Mouse (Mus musculus): ENCODE results near the gene Ccng2.

Gene Ccng2

DNA sequence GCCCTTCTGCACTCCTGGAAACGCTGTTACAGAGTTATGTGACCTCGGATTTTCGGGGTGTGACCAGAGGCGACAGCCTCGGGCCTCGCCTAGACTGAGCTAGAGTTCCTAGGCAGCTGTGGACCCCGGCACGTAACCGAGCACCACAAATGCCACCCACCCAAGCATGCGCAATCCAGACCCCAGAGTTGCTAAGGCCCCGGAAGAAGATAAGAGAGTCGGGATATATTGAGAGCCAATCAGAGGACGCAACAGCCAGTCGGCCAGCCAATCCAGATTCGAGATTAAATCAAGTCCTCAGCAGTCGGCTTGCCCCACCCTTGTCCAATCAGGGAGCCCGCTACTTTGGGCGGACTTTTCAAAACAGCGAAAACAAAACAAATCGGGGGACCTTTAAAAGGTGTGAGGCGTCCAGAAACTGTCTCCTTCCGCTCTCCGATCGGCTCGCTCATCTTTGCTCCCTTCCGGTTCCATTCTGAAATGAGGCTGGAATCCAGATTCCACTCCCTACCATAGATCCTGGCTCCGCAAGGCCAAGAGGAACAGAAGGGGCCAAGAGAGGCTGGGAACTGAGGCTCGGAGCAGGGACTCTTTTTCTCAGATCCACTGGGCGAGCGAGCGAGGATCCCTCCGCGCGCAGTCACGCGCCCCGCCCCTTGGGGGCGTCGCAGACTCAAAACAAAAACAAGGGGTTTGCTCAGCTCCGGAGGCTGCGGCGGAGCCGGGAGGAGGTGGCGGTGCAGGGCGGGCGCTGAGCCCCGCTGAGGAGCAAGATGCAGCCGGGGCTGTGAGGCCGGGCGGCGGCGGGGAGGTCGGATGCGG is at the start of gene Ccng2:
Ccng2 (plus strand) TSS at position 375 of the 822 bp plus-strand sequence.
- peak; percentile 91 for DNase-seq (ENCODE audit: low read depth)

DNA sequence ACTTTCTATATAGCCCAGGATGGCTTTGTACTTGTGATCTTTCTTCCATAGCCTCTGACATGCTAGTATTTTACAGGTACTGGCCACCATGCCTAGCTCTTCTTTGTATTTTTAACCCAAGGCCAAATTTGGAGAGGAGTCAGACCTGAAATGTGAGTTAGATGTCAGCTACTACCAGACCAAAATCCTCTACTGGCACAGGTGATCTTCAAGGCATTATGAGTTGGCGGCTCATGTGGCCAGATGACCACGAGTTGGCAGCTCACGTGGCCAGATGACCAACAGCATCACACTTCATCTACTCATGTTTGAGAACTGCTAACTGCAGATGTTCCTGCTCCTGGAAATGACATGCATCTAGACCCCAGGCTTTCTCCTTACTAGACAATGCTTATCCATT is 48.7 kb upstream of the Ccng2 start:
- no peak for DNase-seq (ENCODE audit: low read depth)

DNA sequence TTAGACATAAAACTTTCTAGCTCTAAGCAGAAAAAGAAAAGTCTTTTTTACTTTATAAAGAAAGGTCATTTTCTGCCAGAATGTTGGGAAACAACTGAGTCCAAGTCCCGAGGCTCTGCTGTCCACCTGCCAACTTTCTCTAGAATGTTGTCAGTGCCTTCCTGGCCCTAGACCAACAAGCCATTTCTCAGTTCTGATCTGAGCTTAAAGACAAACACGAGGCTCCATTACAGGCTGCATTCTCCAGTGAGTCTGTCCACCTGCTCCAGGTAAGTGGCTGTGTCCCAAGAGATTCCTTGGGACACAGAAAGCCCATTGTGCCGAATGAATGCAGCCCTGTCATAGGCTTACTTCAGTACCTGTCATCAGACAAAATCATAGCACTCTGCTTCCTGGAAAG is 45.4 kb upstream of the Ccng2 start:
- no peak for DNase-seq (ENCODE audit: low read depth)

DNA sequence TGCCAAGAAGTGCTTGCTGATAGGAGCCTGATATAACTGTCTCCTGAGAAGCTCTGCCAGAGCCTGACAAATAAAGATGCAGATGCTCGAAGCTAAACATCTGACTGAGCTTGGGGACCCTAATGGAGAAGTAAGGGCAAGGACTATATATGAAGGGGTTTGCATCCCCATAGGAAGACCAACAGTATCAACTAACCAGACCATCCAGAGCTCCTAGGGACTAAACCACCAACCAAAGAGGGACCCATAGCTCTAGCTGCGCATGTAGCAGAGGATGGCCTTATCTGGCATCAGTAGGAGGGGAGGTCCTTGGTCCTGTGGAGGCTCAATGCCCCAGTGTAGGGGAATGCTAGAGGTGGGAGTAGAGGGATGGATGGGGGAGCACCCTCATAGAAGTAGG is 42.5 kb upstream of the Ccng2 start:
- DNase-seq (ENCODE audit: low read depth), result no peak

DNA sequence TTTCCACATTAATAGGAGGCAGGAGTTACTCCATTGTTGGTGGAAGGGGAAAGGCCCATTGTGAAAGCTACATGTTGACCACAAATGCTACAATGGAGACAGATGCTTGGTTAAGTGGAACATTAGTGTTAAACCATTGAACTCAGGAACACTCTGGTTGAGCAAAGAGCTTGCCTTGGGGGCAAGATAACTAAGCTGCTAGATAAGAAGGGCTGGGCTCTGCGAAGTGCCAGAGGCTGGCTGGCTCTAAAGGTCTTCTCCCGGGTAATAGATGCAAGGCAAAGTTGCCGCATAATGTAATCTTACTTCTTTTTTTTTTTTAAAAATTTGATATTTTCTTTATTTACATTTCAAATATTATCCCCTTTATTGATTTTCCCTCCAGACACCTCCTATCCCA is 39.9 kb upstream of the Ccng2 start:
- DNase-seq (ENCODE audit: low read depth), result peak; percentile 19

DNA sequence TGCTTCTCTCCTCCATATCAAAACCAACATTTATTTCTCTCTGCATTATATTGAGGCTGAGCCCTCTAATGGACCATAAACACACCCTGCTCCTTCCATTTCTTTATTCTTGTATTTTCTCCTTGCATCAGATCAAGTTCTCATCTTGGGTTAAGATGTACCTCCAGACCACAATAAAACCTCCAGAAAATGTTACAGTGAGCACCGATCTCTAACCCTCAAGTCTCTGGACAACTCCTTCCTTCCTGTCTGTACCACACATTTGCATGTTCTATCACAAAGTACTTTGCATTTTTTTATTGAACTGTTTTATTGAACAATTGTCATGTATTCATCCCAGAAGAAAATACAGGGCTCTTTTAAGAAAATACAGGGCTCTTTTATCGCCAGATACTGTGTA is 37.5 kb upstream of the Ccng2 start:
- DNase-seq (ENCODE audit: low read depth), result no peak

DNA sequence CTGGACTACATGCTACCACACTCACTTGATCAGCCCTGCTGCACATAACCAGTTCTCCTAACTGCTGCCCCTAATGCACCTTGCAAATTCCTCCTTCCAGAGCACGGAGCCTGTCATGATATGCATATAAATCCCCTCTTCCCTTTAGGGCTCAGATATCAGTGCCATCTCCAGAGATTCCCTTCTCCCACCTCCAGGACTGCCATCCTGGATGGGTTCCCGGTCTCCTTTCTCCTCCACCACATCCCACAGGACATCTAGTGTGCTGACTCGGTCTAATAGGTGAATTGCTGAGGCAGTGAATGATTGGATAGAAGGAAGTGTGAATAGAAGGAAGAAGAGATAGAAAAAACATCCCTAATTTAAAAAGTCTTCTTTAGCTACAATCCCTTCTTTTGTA is 35.3 kb upstream of the Ccng2 start:
- DNase-seq (ENCODE audit: low read depth), result no peak

DNA sequence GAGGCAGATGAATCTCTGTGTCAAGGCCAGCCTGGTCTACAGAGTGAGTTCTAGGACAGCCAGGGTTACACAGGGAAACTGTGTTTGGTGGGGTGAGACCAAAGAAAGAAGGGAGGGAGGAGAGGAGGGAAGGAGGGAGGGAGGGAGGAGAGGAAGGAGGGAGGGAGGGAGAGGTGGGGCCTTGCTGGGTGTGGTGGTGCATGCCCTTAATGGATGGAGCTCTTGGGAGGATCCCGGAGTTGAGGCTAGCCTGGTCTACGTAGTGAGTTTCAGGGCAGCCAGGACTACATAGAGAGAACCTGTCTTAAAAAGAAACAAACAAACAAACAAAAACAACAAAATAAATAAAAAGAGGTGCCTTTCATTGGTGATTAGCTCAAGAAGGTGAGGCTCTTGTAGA is 34.2 kb upstream of the Ccng2 start:
- no peak for DNase-seq (ENCODE audit: low read depth)

DNA sequence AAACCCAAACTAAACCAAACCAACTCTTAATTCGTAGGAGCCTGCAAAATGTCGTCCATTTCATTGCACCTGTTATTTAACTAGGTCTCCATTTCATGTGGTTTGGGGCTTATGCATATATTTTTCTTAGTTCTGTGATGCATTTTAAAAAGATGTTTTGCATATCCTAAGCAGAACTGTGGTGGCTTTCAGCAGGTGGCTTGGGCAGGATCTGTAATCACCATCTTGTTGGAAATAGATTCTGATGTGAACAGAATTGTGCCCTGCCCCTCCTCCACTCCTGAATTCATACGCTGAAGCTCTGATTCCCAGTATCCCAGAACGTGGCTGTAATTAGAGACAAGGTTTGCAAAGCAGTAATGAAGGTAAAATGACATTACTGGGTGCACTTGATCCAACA is 32.9 kb upstream of the Ccng2 start:
- no peak for DNase-seq (ENCODE audit: low read depth)

DNA sequence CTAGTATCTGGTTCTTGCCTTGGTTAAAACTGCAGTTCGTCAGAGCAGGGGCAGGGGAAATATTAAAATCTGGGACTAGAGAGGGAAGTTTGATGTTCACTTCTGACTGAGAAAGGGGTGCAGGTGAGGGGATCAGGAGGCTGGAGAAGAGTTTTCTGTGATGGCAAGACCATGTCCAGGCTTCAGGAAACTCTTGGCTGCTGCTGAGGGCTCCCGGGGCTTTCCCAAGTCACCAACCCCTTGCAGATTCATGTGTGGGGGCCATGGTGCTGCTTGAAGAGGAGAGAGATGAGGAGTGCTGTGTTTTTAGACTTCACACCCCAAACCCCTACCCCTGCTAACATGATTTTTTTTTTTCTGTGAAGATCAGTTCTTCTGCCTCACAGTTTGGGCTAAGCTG is 32.5 kb upstream of the Ccng2 start:
- DNase-seq (ENCODE audit: low read depth), result no peak

DNA sequence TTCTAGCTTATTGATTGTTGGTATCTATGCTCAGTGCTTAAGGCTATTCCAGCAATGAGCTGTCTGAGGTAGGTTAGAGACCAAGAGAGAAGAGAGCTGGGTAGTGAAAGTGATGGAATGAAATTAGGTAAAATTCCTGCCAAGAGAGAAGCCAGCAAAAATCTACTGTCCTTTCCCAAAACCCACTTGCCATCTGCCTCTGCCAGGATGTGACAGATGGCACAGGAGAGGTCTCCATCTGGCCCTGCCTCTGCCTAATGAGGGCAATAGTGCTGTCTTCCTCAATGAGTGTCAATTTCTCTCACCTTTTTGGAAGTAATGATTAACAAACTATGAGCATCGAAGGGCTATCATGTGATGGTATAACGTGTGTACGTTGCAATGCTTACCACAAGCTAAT is 31.2 kb upstream of the Ccng2 start:
- DNase-seq (ENCODE audit: low read depth), result no peak

DNA sequence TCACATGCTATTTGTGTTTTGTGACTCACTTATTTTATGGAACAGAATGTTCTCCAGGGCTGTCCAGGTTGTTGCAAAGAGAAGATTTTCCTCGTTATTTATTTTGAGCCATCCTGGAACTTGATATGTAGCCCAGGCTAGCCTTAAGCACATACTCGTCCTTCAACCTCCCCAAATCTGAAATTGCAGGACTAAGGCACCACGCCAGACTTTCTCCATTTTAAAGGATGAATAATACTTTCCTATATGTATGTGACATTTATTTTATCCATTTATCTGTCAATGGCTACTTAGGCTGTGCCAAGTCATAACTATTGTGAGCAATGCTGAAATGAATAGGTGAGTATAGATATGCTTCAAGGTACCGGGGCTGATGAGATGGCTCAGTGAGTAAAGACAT is 30.5 kb upstream of the Ccng2 start:
- DNase-seq (ENCODE audit: low read depth), result no peak

DNA sequence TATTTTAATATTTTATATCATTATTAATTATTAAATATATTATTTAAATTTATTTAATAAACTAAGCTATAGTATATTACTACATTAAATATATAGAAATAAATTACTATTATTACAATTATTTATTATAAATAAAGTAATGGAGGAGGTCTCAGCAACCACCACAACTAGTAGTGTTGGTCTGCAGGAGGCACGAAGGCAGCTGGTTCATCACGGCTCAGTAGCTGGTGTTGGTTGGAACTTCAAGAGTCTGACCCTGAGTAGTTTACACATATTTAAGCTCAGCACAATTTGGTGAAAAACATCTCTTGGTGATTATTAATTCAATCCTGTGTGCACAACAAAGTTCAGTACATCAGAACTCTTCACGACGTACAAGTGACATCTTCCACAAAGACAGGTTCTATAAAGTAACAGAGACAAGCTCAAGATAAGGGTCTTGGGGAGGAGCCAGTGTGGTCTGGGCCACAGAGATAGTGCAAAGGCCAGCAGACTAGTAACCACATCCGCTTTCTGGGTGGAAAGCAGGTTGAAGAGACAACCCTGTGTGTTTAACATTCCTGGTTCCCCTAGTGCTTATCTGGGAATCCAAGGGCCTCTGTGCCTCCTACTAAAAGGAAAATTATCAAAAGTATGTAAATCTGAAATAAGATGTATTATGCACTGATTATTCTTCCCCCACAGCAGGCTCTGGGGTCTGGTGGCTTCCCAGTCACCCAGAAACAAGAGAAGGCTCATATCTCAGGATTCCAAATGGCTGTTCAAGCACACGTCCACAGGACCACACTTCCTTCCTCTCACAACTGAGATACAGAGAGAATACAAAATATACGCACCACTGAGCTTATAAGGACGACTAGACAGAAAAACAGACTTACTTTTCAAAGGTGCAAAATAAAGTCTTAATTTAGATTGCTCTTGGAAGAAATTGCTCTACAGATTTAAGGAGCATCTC is 27.2 kb upstream of the Ccng2 start:
- DNase-seq (ENCODE audit: low read depth), result peak; percentile 85

DNA sequence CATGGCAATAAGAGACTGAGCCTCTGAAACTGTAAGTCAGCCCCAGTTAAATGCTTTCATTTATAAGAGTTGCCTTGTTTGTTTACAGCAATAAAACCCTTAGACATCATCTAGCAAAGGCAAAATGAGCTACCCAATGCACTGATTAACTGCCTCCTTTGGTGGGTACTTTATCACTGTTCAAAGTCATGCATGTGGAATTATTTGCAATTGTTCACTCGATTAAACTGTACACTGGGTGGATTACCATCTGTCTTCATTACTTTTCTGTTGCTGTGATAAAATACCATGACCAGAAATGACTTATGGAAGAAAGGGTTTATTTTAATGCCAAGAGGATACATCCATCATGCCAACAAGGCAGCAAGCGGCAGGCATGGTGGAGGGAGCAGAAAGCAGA is 21.8 kb upstream of the Ccng2 start:
- no peak for DNase-seq (ENCODE audit: low read depth)

DNA sequence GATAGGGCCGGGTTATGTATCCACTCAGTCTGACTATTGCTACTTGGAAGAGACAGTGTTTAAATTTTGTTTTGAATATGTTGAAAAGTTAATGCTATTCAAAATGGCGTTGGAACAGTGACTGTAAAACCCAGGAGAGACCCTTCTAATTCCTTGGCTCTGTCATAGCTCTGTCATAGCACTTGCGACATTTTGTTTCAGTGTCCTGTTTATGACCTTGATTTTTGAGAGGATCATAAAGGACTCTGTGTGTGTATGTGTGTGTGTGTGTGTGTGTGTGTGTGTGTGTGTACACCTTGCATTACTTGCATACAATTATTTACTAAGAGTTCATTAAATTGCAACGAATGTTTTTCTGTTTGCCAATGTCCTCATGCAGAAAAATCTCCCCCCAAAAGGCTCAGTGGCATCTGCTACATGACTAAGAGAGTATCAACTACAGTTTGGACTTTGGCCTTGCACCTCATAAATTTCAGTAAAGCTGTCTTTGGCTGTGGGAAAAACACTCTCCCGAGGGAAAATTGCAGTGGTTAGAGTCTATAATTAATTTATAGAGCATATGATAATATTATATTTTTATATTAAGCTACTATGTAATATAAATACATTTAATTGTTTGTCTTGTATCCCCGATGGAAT is 17.0 kb upstream of the Ccng2 start:
- no peak for DNase-seq (ENCODE audit: low read depth)

DNA sequence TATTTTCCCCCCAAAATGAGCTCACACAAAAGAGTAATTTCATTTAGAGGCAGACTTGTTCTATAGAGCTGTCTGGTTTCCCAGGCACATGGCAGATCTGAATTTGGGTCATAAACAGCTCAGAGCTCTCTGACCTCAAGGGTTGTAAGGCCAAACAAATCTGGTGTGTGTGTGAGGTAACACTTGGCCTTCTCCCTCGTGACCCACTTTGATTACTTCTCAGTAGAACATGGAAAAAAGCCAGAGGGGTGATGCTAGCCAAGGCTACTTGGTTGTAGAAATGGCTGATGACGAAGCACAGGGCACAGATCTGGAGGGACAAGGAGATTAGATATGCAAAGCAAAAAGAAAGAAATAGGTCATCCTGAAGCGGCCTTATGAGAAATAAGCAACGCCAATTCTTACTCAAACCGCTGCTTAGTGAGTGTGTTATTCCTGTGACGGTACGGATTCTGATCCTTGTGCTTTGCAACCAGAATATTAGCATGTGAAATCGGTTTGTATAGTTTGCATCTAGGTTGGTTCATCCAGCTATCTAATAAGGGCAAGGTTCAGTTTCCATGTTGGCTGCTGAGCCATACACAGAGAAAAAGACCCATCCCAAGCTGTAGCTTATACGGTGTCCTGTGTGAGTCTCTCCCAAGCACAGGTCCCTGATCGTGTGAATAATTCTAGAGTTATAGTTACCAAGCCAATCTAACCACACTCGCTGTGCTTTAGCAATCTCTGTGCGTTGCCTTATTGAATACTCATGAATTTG is 15.9 kb upstream of the Ccng2 start:
- no peak for DNase-seq (ENCODE audit: low read depth)

DNA sequence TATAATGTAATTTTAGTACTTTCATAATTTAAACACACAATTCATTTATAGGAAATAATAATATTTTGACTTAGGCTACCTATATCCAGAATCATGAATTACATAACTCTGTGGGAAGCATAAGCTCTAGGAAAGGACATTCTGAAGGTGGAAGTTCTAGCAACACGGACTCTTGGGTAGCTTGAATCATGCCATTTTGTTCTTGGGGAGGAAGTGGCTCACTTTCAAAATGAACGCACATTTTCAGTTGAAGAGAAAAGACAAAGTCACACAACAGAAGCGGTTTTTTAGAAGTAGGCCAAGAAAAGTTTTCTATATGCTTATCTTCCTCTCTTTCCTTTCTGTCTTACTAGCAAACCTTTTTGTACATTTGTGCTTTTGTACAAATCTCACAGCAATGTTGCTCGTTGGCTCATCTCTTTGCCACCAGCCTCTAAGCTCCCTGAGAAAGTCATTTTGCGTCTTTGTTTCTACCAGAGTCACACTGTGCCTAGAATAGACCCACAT is 11.2 kb upstream of the Ccng2 start:
- DNase-seq (ENCODE audit: low read depth), result no peak

DNA sequence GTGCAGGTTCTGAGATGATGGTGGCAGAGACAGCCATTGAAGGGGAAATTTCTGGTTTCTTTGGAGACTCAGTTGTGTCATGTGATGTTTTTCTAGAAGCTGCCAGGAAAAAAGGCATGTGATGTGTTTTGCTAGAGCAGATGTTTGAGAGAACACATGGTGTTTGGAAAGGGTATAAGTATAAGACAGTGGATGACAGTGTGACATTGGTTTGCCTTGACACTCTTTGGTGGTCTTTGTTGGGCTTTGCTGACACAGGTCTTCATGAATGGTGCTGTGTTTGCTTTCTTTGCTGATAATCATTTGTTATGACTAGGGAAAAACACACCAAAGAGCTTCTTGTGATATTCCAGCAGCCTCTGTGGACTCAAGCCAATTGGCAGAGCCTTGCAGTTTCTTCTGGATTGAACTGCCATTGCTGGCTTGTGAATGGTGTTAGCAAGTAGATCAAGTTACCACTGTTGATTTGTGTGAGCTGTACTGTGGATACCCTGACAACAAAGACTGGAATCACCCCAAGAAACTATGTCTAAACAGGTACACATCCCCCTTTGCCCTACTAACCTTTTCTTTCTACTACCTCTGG is 10.1 kb upstream of the Ccng2 start:
- no peak for DNase-seq (ENCODE audit: low read depth)

DNA sequence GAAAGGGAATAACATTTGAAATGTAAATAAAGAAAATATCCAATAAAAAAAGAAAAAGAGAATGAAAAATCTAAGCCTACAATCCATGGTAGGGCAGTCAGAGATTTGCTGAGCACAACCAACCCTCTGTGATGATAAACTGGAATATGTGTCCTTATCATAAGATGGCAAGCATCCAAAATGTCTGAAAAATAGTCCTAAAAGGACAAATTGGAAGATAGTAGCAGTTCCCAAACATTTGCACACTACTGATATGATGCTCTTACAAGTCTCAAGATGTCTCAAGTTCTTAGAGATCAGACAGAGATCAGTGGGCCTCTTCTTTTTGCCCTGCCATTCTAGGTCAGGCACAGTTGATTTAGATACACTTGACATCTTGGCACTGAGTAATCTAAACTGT is 7.7 kb upstream of the Ccng2 start:
- no peak for DNase-seq (ENCODE audit: low read depth)

DNA sequence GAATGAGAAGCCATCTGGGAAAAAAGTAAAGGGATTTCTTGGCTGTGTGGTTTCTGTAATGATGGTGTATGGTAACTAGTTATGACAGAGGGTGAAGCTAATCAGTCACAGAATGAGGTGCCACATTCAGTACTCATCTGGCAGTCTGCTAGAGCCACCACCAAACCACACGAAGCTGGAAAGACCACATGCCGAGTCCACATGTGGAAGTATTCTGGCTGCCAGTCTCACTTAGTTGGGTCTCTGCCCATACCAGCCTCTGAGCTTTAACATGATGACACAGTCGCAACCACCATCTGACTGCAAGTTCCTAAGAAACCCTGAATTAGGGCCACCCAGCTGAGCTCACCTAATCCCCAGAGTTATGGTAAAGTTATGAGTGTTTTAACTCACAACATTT is 6.1 kb upstream of the Ccng2 start:
- DNase-seq (ENCODE audit: low read depth), result no peak

DNA sequence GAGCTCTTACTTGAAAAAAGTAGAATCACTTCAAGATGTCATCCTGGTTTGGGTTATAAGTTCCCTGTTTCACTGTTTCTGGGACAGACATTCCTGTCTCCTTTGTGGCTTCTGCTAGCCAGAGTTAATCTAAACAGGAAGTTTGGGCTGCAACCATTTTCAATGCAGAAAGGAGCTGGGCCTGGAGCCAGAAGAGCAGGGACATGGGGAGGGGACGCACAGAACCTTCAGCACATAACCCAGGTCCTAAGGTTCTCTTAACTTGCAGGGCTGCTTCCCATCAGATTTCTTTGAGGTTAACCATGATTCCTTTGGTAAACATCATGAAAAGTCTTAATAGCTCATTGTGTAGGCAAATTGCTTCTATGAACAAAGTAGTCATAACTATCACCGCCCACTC is 4.3 kb upstream of the Ccng2 start:
- DNase-seq (ENCODE audit: low read depth), result no peak

Data from c-Kit-positive CD71-positive TER-119-negative erythroid progenitor cells, embryonic 14.5 days (primary cell).